Mouse (Mus musculus): ENCODE results near the gene Bcar3. TPM values are rescaled to one million over a fixed set of nuclear protein-coding genes. Genes with fewer than 3 reads are reported as not detected.

The Bcar3 gene
- total RNA-seq, 2 experiments from 2014 or later: 4.7 to 7.0 TPM

- no peak for DNase-seq
- intact Hi-C loops (cut with DNase I): loop anchor here (5.0 kb wide), 2 partner anchors 143 to 158 kb away; partner anchors contain the start of gene Fnbp1l
These were observed 180.9 kb downstream of the Bcar3 start for GRCm38 (mm10) chr3:122474796-122475195.

DNA sequence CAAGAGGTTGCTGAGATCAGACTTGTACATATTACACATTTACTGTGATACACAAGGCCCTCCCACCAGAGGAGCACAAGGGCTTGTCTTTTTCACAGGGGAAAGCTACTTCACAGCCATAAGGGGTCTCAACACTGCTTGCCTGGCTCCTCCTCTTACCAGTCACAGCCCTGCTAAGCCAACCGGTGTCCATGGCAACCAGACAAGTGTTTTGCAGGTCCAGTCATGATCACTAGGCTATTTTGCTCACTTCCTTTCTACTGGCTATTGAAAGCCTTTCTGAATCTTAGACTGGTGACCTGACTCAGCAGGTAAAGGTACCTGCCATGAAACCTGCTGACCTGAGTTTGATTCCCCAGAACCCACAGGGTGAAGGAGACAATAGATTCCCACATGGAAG, 181.8 kb downstream of the Bcar3 start:
- intact Hi-C loops (cut with DNase I): no loop called here

DNA sequence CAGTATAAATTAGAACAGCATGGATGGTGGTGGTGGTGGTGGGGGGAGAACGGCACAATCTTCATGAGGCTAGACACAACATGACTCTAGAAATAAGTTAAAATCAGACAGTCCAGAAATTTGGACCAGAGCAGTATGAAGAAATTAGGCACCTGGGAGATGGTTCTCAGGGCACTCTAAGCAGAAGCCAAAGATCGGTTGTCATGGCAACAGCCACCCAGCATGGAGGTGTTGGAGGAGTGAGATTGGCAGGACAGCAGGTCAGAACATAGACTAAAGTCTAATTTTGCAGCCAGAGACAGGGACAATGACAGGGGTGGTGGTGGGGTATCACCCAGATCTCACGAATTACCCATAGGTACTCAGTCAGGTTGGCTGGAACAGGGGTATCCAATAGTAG, 182.7 kb downstream of the Bcar3 start:
- intact Hi-C loops (cut with DNase I): no loop called here
- DNase-seq: peak; percentile 55

More for the DNA sequence above, 181.8 kb downstream of the Bcar3 start:
- DNase-seq: peak; percentile 41

DNA sequence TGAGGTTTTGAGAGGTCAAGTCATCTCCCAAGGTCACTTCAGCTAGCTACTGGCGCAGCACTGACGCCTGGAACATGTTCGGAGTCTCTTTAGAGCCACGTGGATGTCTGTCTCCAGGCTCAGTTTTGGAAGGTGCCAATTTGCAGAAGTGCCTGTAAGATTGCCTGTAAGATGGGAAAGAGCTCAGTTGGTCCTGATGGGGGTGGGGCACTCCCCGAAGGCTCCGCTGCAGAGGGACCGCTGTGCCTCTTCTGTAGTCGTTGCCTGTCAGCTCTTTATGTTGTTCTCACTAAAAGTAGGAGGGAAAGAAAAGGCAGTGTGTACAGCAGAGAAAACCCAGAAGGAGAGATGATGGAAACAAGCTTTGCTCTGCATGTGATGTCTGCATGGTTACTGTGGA, 183.6 kb downstream of the Bcar3 start:
- intact Hi-C loops (cut with DNase I): no loop called here
- no peak for DNase-seq

GRCm38 (mm10) chr3:122478735-122479134, 184.8 kb downstream of the Bcar3 start:
- intact Hi-C loops (cut with DNase I): no loop called here
- DNase-seq: no peak

- DNase-seq: peak; percentile 86
- intact Hi-C loops (cut with DNase I): no loop called here
These were observed 186.2 kb downstream of the Bcar3 start for GRCm38 (mm10) chr3:122480065-122480675.

- intact Hi-C loops (cut with DNase I): no loop called here
- no peak for DNase-seq
These were observed 187.1 kb downstream of the Bcar3 start for GRCm38 (mm10) chr3:122480986-122481385.

- DNase-seq: no peak
- intact Hi-C loops (cut with DNase I): no loop called here
These were observed 188.2 kb downstream of the Bcar3 start for GRCm38 (mm10) chr3:122481891-122482739.

DNA sequence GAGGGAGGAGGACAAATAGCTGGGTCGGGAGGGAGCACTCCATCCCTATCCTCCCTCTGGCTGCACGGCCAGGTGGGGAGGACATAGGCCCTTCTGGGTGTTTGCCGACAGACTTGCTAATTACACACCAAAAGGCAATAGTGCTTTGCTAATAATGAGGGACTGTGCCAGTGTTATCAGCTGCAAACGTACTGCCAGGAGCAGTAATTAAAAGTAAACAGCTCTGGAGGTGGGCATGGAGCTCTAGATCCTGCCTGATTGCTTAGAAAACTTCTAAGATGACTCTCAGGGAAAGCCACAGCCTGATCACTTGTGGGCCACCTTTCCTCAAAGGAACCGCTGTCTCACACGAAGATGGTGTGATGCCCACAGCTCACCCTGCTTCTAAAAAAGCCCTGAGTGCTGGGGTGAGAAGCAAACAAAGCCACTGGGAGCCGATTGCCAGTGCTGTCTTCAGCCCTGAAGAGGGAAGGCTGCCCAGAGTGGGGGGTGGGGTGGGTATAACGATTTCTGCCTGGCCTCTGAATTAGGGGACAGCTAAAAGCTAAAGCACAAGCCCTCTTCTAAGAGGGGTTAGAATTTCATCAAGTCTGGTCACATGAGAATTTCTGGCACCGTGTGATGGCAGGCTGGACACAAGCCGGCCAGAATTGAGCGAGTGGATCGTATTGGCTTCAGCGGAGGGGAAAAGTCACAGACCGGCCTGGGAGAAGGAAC, 189.3 kb downstream of the Bcar3 start:
- intact Hi-C loops (cut with DNase I): no loop called here
- peak; percentile 76 for DNase-seq

GRCm38 (mm10) chr3:122483783-122484130, 189.8 kb downstream of the Bcar3 start:
- intact Hi-C loops (cut with DNase I): no loop called here
- DNase-seq: no peak

- intact Hi-C loops (cut with DNase I): no loop called here
- DNase-seq: no peak
These were observed 190.4 kb downstream of the Bcar3 start for GRCm38 (mm10) chr3:122484301-122484700.

- intact Hi-C loops (cut with DNase I): no loop called here
- DNase-seq: no peak
These were observed 191.8 kb downstream of the Bcar3 start for GRCm38 (mm10) chr3:122485699-122486098.

GRCm38 (mm10) chr3:122486193-122486592, 192.3 kb downstream of the Bcar3 start:
- intact Hi-C loops (cut with DNase I): no loop called here
- no peak for DNase-seq

GRCm38 (mm10) chr3:122488051-122488754, 194.3 kb downstream of the Bcar3 start:
- intact Hi-C loops (cut with DNase I): no loop called here
- DNase-seq: no peak

DNA sequence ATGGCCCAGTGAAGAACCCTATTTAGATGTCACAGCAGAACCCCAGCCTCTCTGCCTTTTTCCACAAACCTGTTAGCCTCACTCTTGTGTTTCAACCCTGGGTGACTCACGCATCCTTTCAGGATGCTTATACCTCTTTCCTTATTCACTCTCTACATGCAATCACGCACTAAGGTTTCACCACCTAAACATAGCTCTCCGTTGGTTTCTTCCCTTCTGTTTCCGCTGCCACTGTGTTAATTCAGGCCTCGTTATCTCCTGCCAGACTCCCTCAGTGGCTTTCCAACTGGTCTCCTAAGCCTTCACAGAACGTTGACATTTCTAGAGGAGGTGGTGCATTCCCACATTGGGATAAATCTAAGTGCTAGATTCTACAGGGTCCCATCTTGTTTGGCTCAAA, 196.6 kb downstream of the Bcar3 start:
- DNase-seq: no peak

DNA sequence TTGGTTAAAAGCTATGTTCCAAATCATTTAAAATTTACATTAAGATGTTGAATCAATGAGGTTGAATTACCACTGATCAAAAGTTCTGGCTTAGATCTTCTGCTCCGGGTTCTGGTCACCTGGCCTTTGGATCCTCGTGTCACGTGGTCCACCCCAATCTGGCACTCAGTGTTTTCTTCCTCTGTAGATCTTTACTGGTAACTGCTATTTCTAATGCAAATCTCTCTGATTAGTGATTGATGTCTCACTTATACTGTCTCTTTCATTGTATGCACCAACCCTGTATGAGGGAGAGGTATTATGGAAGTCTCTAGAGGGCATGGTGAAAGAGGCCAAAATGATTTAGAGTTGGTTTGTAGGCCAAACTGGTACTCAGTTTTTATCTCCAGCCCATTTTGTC, 198.1 kb downstream of the Bcar3 start:
- intact Hi-C loops (cut with DNase I): no loop called here
- DNase-seq: no peak

More for the DNA sequence above, 196.6 kb downstream of the Bcar3 start:
- intact Hi-C loops (cut with DNase I): no loop called here

DNA sequence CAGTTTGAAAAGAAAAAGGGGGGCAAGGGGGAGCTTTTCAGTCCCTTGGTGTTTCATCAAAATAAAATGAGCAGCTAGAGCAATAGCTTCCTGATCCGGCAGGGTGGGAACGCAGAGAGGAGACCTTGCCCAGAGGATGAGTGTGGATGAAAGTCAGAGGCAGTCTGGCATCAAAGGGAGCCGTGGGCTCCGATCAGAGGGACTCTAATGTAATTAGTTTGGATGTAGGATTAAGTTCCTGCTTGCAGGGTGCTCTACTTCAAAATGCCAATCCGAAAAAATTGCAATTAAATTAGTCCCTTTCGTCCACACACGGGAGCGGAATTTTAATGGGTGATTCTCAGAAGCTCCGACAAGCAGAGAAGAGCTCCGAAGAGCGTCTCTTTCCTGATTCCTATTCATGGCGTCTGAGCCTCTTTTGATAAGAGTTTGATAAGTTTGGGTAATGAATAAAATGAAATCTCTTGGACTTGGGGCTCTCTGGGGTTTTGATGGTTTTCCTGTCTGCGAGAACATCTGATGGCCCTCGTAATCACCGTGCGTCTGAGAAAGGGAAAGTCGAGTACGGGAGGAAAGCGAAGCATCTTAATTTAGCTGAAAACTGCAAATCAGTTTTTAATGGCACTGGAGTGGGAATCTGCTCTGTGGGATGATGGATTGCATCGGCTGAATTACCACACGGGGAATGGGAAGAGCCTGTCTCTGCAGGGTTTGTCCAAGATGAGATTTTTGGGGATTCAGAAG, 199.1 kb downstream of the Bcar3 start:
- intact Hi-C loops (cut with DNase I): no loop called here
- DNase-seq: no peak

GRCm38 (mm10) chr3:122494764-122495163, 200.8 kb downstream of the Bcar3 start:
- DNase-seq: no peak
- intact Hi-C loops (cut with DNase I): no loop called here

DNA sequence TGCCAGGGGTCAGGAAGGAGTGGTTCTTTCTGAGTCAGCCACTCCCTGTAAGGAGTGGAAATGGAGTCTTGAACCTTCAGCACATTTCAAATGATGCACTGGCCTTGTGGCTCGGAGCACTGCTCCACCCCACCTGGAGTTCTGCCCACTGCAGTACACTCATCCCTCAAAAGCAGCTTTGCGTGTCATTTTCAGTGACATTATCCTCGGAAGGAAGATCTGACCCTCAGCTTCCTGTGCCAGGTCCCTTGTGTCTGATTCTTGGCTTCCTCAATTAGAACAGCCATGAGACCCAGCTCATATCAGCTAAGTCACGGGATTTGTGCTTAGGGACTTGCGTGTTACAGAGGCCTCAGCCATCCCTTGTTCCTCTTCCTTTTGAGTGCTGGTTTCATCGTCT, 203.9 kb downstream of the Bcar3 start:
- no peak for DNase-seq
- intact Hi-C loops (cut with DNase I): no loop called here

- intact Hi-C loops (cut with DNase I): no loop called here
- DNase-seq: no peak
These were observed 204.6 kb downstream of the Bcar3 start for GRCm38 (mm10) chr3:122498528-122498927.
